8 mouse cellular contexts compared by ENCODE assay signal in the genomic region with DNA sequence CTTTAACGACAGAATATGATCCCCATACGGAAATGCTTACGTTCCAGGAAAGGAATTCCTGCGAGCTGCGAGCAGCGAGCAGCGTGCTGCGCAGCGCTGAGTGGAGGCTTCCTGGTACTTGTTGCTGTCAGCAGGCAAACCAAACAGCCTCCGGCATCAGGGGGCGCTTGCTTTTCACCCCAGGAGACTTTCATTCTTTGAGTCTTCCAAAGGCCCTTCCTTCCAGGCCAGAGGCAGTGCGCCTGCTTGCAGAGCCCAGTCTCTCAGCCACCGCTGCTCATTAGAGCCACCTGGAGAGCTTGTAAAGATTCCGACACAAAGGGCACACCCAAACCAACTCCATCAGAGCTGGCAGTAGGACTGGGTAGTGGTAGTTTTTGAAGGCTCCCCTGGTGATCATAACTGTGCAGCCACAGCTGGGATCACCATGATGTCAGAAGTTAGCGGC. TPM values are rescaled to one million over a fixed set of nuclear protein-coding genes. Genes with fewer than 3 reads are reported as not detected.
DNase-seq lines count a peak whose midpoint lies in the region; ATAC-seq lines count a peak whose summit lies in the region.

No protein-coding gene starts in this region.

- peak; percentile 83; the same call in 1 of the 2 replicates for ATAC-seq in lung, embryonic 15.5 days (ENCODE audit: borderline replicate concordance, extremely low read depth, low FRiP score, low TSS enrichment)
- peak; percentile 60; the same call in 1 of the 2 replicates for ATAC-seq in intestine, embryonic 14.5 days (replicated peaks; ENCODE audit: low FRiP score, low TSS enrichment, low read depth)

- no peaks in the 10 kb centered on the region for H3K27me3 ChIP-seq in lung, embryonic 15.5 days
- H3K27me3 ChIP-seq in forebrain, embryonic 10.5 days (ENCODE audit: poor library complexity, severe bottlenecking), result peaks cover 64% of the 10 kb centered on the region
- H3K27me3 ChIP-seq in intestine, embryonic 14.5 days (replicated peaks; ENCODE audit: control insufficient read depth, insufficient read depth, low read length), result no peaks in the 10 kb centered on the region

- 0 out of 2 replicates have a peak overlapping the region, but pooled peaks have one; percentile 12 for H3K27ac ChIP-seq in lung, embryonic 15.5 days
- H3K27ac ChIP-seq in forebrain, embryonic 10.5 days, result peak overlapping the region; percentile 67
- H3K27ac ChIP-seq in intestine, embryonic 14.5 days (ENCODE audit: low read depth), result 0 out of 2 replicates have a peak overlapping the region, but pooled peaks have one; percentile 25

- H3K36me3 ChIP-seq in lung, embryonic 15.5 days, result no peaks in the 10 kb centered on the region
- H3K36me3 ChIP-seq in forebrain, embryonic 10.5 days (replicated peaks), result no peaks in the 10 kb centered on the region
- H3K36me3 ChIP-seq in intestine, embryonic 14.5 days (ENCODE audit: control insufficient read depth, insufficient read depth, low read length), result no peaks in the 10 kb centered on the region

- H3K9me3 ChIP-seq in lung, embryonic 15.5 days, result no peaks in the 10 kb centered on the region
- no peaks in the 10 kb centered on the region for H3K9me3 ChIP-seq in forebrain, embryonic 10.5 days
- H3K9me3 ChIP-seq in intestine, embryonic 14.5 days (ENCODE audit: control insufficient read depth, low read length), result no peaks in the 10 kb centered on the region

- no peak for DNase-seq in lung, postnatal 36 days
- peak; percentile 61 for DNase-seq in forebrain, embryonic 10.5 days (ENCODE audit: extremely low spot score, low spot score)
- peak; percentile 81 for DNase-seq in intestine, embryonic 14.5 days (ENCODE audit: low spot score)
- peak; percentile 48 for DNase-seq in neural tube, embryonic 10.5 days (ENCODE audit: extremely low spot score, low spot score)
- no peak for DNase-seq in adrenal gland, postnatal 4 days (ENCODE audit: low spot score in 2 of 2)
- no peak for DNase-seq in layer of hippocampus, adult 8-10 months (ENCODE audit: low spot score in 2 of 2)
- no peak for DNase-seq in spleen, postnatal 4 days (ENCODE audit: low spot score in 2 of 2)

- peak overlapping the region; percentile 60 for H3K4me2 ChIP-seq in lung, embryonic 15.5 days
- H3K4me2 ChIP-seq in intestine, embryonic 14.5 days (ENCODE audit: low read length), result peak overlapping the region; percentile 41

- H3K4me1 ChIP-seq in lung, embryonic 15.5 days, result peaks cover 12% of the 10 kb centered on the region
- H3K4me1 ChIP-seq in forebrain, embryonic 10.5 days, result peaks cover 48% of the 10 kb centered on the region
- peaks cover 17% of the 10 kb centered on the region for H3K4me1 ChIP-seq in intestine, embryonic 14.5 days (replicated peaks; ENCODE audit: control insufficient read depth, insufficient read depth, low read length)

- 8% methylated on average over 15 of the region's 15 CpGs for WGBS in lung, embryonic 15.5 days
- WGBS in forebrain, embryonic 10.5 days, result 1% methylated on average over 15 of the region's 15 CpGs
- WGBS in intestine, embryonic 14.5 days, result 7% methylated on average over 15 of the region's 15 CpGs

- peak overlapping the region; percentile 33 for H3K4me3 ChIP-seq in lung, embryonic 15.5 days
- peak overlapping the region; percentile 39 for H3K4me3 ChIP-seq in forebrain, embryonic 10.5 days
- peak overlapping the region; percentile 10; the same call in 1 of the 2 replicates for H3K4me3 ChIP-seq in intestine, embryonic 14.5 days (ENCODE audit: low read depth, low read length)

- peak overlapping the region; percentile 20; the same call in 1 of the 2 replicates for H3K9ac ChIP-seq in lung, embryonic 15.5 days
- no peak overlapping the region for H3K9ac ChIP-seq in intestine, embryonic 14.5 days (ENCODE audit: low read length)

RNA-seq across cellular contexts. Expression of a gene that starts 48.9 kb away (rescaled TPM):
- polyA plus RNA-seq in lung, embryonic 15.5 days (2015; fragmentation: Nextera tagmentation; extraction: Ambion mirVana), result 0.25 and 0.30 TPM in 2 replicates
- polyA plus RNA-seq in forebrain, embryonic 10.5 days (2016; fragmentation: Nextera tagmentation; extraction: Ambion mirVana), result 0.62 and 0.85 TPM in 2 replicates
- polyA plus RNA-seq in intestine, embryonic 14.5 days (2014; fragmentation: Nextera tagmentation; extraction: Ambion mirVana), result 0.12 and 0.23 TPM in 2 replicates
- under 1 TPM; 0.23 to 0.31 TPM for total RNA-seq in adrenal gland, postnatal 4 days (2021)
- not detected for total RNA-seq in layer of hippocampus, adult 8-10 months (2022)

Comparison
In these comparisons a context has a peak if more than half of its experiments do, and no peak if none do; other contexts are left out.
1. H3K27ac ChIP-seq: peak in every context shown above with its lines; median percentile 67 in forebrain, embryonic 10.5 days; 25 in intestine, embryonic 14.5 days; 12 in lung, embryonic 15.5 days.
2. DNase-seq: peak in forebrain, embryonic 10.5 days (single experiment), intestine, embryonic 14.5 days (single experiment) and neural tube, embryonic 10.5 days (single experiment); none in lung, postnatal 36 days (single experiment), adrenal gland, postnatal 4 days (0 of 2), layer of hippocampus, adult 8-10 months (0 of 2) and spleen, postnatal 4 days (0 of 2).
3. Peak in every context shown above with its lines, with median percentiles within 50 percentile points of each other: H3K4me3 ChIP-seq.